Mouse (Mus musculus) MEL (cell line): ENCODE measurements around the gene Hnrnpk. TPM values are rescaled to one million over a fixed set of nuclear protein-coding genes. Genes with fewer than 3 reads are reported as not detected.
A peak's percentile ranks its signal among the peaks of the same experiment; 100 is the strongest.

Source experiments
- DNase-seq: peaks from one replicate; pipeline ENCODE4 v3.0.0; 2011; ENCODE audit warnings: low read depth, low spot score
- H3K27ac ChIP-seq: 2 replicates; pipeline ENCODE4 v1.5.1; 2012; ENCODE audit warnings: low read depth, mild to moderate bottlenecking, control low read depth, low read length, moderate library complexity; ENCODE audit not compliant: control insufficient read depth
- H3K27me3 ChIP-seq, 2 experiments: fragments of 150-350 bp in 1 of 2; sonication (generic) in 1 of 2; 2 replicates each; pipeline ENCODE4 v1.6.1; 2012; ENCODE audit warnings: low read length in 2 of 2, mild to moderate bottlenecking in 2 of 2, improper control_type of control experiment in 1 of 2, moderate library complexity in 1 of 2; ENCODE audit not compliant: insufficient read depth in 2 of 2, control insufficient read depth in 1 of 2
- H3K36me3 ChIP-seq, 2 experiments: 2 replicates each; pipeline ENCODE4 v1.6.1; 2012 to 2014; ENCODE audit warnings: low read length in 2 of 2, improper control_type of control experiment in 1 of 2, inconsistent platforms in 1 of 2, mild to moderate bottlenecking in 1 of 2; ENCODE audit not compliant: insufficient read depth in 2 of 2, control insufficient read depth in 1 of 2
- H3K4me1 ChIP-seq, 2 experiments: fragments of 150-350 bp in 1 of 2; sonication (generic) in 1 of 2; 2 replicates each; pipeline ENCODE4 v1.6.1; 2012; ENCODE audit warnings: low read length in 2 of 2, improper control_type of control experiment in 1 of 2, mild to moderate bottlenecking in 1 of 2; ENCODE audit not compliant: insufficient read depth in 2 of 2, control insufficient read depth in 1 of 2
- H3K4me3 ChIP-seq, 2 experiments: fragments of 150-350 bp in 1 of 2; sonication (generic) in 1 of 2; 2 replicates each; pipeline ENCODE4 v1.5.1; 2012; ENCODE audit warnings: low read depth in 2 of 2, low read length in 2 of 2, mild to moderate bottlenecking in 2 of 2, moderate library complexity in 2 of 2, control low read depth in 1 of 2, improper control_type of control experiment in 1 of 2; ENCODE audit not compliant: control insufficient read depth in 1 of 2, insufficient read depth in 1 of 2
- H3K79me2 ChIP-seq: 2 replicates; pipeline ENCODE4 v1.6.1; 2012; ENCODE audit warnings: mild to moderate bottlenecking, low read length, moderate library complexity; ENCODE audit not compliant: control insufficient read depth, poor library complexity, insufficient read depth
- H3K9ac ChIP-seq: 2 replicates; pipeline ENCODE4 v1.6.1; 2012; ENCODE audit warnings: low read depth, mild to moderate bottlenecking, control low read depth, low read length, moderate library complexity; ENCODE audit not compliant: control insufficient read depth, poor library complexity, severe bottlenecking
- H3K9me3 ChIP-seq: fragments of 150-350 bp; sonication (generic); replicated peaks from 2 replicates; pipeline ENCODE4 v1.6.1; 2012; ENCODE audit warnings: mild to moderate bottlenecking, low read length, improper control_type of control experiment, moderate library complexity; ENCODE audit not compliant: insufficient read depth
- CHD1 ChIP-seq: IDR thresholded peaks from 2 replicates; pipeline ENCODE4 v1.6.1; 2012; ENCODE audit warnings: low read depth, mild to moderate bottlenecking, inconsistent platforms, low read length, improper control_type of control experiment
- CHD2 ChIP-seq: IDR thresholded peaks from 2 replicates; pipeline ENCODE4 v1.6.1; 2011; ENCODE audit warnings: low read length, improper control_type of control experiment
- CTCF ChIP-seq, 3 experiments: IDR thresholded peaks in 2 of 3; conservative IDR thresholded peaks in 1 of 3; 2 replicates each; pipeline ENCODE4 v1.5.1; 2011 to 2012; ENCODE audit warnings: low read length in 3 of 3, low read depth in 2 of 3, mild to moderate bottlenecking in 2 of 3, improper control_type of control experiment in 1 of 3, inconsistent platforms in 1 of 3, mixed read lengths in 1 of 3, moderate library complexity in 1 of 3; ENCODE audit not compliant: control insufficient read depth in 1 of 3, insufficient read depth in 1 of 3, poor library complexity in 1 of 3, severe bottlenecking in 1 of 3
- E2F4 ChIP-seq: IDR thresholded peaks from 2 replicates; pipeline ENCODE4 v1.6.1; 2011; ENCODE audit warnings: low read depth, low read length, improper control_type of control experiment, borderline replicate concordance
- ELF1 ChIP-seq: IDR thresholded peaks from 2 replicates; pipeline ENCODE4 v1.6.1; 2014; ENCODE audit warnings: low read depth, mild to moderate bottlenecking, inconsistent platforms, low read length, improper control_type of control experiment, moderate library complexity
- EP300 ChIP-seq, 2 experiments: IDR thresholded peaks; 2 replicates each; pipeline ENCODE4 v1.6.1; 2011; ENCODE audit warnings: improper control_type of control experiment in 2 of 2, low read length in 2 of 2, low read depth in 1 of 2, mild to moderate bottlenecking in 1 of 2
- ETS1 ChIP-seq: IDR thresholded peaks from 2 replicates; pipeline ENCODE4 v1.6.1; 2012; ENCODE audit warnings: low read depth, mild to moderate bottlenecking, inconsistent platforms, low read length, improper control_type of control experiment, moderate library complexity
- GABPA ChIP-seq: IDR thresholded peaks from 2 replicates; pipeline ENCODE4 v1.6.1; 2012; ENCODE audit warnings: low read depth, mild to moderate bottlenecking, inconsistent platforms, low read length, improper control_type of control experiment, moderate library complexity
- GATA1 ChIP-seq: IDR thresholded peaks from 2 replicates; pipeline ENCODE4 v1.6.1; 2011; ENCODE audit warnings: low read depth, low read length, improper control_type of control experiment
- HCFC1 ChIP-seq: IDR thresholded peaks from 2 replicates; pipeline ENCODE4 v1.6.1; 2012; ENCODE audit warnings: low read depth, mild to moderate bottlenecking, inconsistent platforms, low read length, improper control_type of control experiment, moderate library complexity
- JUND ChIP-seq: IDR thresholded peaks from 2 replicates; pipeline ENCODE4 v1.6.1; 2011; ENCODE audit warnings: low read depth, mild to moderate bottlenecking, improper control_type of control experiment, low read length
- KAT2A ChIP-seq: conservative IDR thresholded peaks from 2 replicates; pipeline ENCODE4 v1.6.1; 2012; ENCODE audit warnings: low read depth, low read length, improper control_type of control experiment, inconsistent platforms
- MAFK ChIP-seq: IDR thresholded peaks from 2 replicates; pipeline ENCODE4 v1.6.1; 2011; ENCODE audit warnings: low read depth, mild to moderate bottlenecking, low read length, improper control_type of control experiment, borderline replicate concordance
- MAX ChIP-seq: IDR thresholded peaks from 2 replicates; pipeline ENCODE4 v1.6.1; 2011; ENCODE audit warnings: low read length, improper control_type of control experiment
- MAZ ChIP-seq: IDR thresholded peaks from 2 replicates; pipeline ENCODE4 v1.6.1; 2012; ENCODE audit warnings: low read depth, mild to moderate bottlenecking, inconsistent platforms, low read length, improper control_type of control experiment
- MEF2A ChIP-seq: IDR thresholded peaks from 2 replicates; pipeline ENCODE4 v1.6.1; 2014; ENCODE audit warnings: low read depth, mild to moderate bottlenecking, inconsistent platforms, low read length, improper control_type of control experiment; ENCODE audit not compliant: poor library complexity, insufficient replicate concordance, severe bottlenecking; ENCODE audit errors: extremely low read depth
- MXI1 ChIP-seq: IDR thresholded peaks from 2 replicates; pipeline ENCODE4 v1.6.1; 2011; ENCODE audit warnings: mild to moderate bottlenecking, low read depth, low read length, improper control_type of control experiment
- MYC ChIP-seq: IDR thresholded peaks from 2 replicates; pipeline ENCODE4 v1.6.1; 2011; ENCODE audit warnings: low read depth, mild to moderate bottlenecking, low read length, improper control_type of control experiment, moderate library complexity
- NELFE ChIP-seq: IDR thresholded peaks from 2 replicates; pipeline ENCODE4 v1.6.1; 2011; ENCODE audit warnings: low read depth, low read length, improper control_type of control experiment
- NRF1 ChIP-seq: IDR thresholded peaks from 2 replicates; pipeline ENCODE4 v1.6.1; 2014; ENCODE audit warnings: low read depth, mild to moderate bottlenecking, inconsistent platforms, low read length, improper control_type of control experiment, moderate library complexity; ENCODE audit not compliant: poor library complexity, insufficient read depth, severe bottlenecking
- POLR2AphosphoS2 ChIP-seq: IDR thresholded peaks from 2 replicates; pipeline ENCODE4 v1.6.1; 2011; ENCODE audit warnings: low read length, improper control_type of control experiment
- POLR2AphosphoS5 ChIP-seq: IDR thresholded peaks from 2 replicates; pipeline ENCODE4 v1.6.1; 2012; ENCODE audit warnings: low read depth, borderline replicate concordance, mild to moderate bottlenecking, inconsistent platforms, low read length, moderate library complexity, mixed read lengths
- RAD21 ChIP-seq: IDR thresholded peaks from 2 replicates; pipeline ENCODE4 v1.6.1; 2011; ENCODE audit warnings: mild to moderate bottlenecking, low read depth, low read length, improper control_type of control experiment
- RCOR1 ChIP-seq: IDR thresholded peaks from 2 replicates; pipeline ENCODE4 v1.6.1; 2012; ENCODE audit warnings: low read depth, mild to moderate bottlenecking, inconsistent platforms, low read length, improper control_type of control experiment
- SIN3A ChIP-seq: IDR thresholded peaks from 2 replicates; pipeline ENCODE4 v1.6.1; 2012; ENCODE audit warnings: low read length, improper control_type of control experiment, inconsistent platforms
- SMC3 ChIP-seq: IDR thresholded peaks from 2 replicates; pipeline ENCODE4 v1.6.1; 2011; ENCODE audit warnings: low read depth, low read length, improper control_type of control experiment
- TAL1 ChIP-seq: IDR thresholded peaks from 2 replicates; pipeline ENCODE4 v1.6.1; 2012; ENCODE audit warnings: mild to moderate bottlenecking, inconsistent platforms, low read length, moderate library complexity, mixed read lengths
- TBP ChIP-seq: IDR thresholded peaks from 2 replicates; pipeline ENCODE4 v1.8.0; 2011; ENCODE audit warnings: low read depth, low read length, improper control_type of control experiment
- TCF12 ChIP-seq: IDR thresholded peaks from 2 replicates; pipeline ENCODE4 v1.6.1; 2014; ENCODE audit warnings: low read depth, mild to moderate bottlenecking, inconsistent platforms, low read length, improper control_type of control experiment, moderate library complexity
- UBTF ChIP-seq: IDR thresholded peaks from 2 replicates; pipeline ENCODE4 v1.6.1; 2012; ENCODE audit warnings: low read depth, mild to moderate bottlenecking, inconsistent platforms, low read length, improper control_type of control experiment, moderate library complexity, borderline replicate concordance; ENCODE audit not compliant: insufficient read depth
- USF1 ChIP-seq: IDR thresholded peaks from 2 replicates; pipeline ENCODE4 v1.6.1; 2014; ENCODE audit warnings: low read depth, mild to moderate bottlenecking, inconsistent platforms, low read length, improper control_type of control experiment, moderate library complexity
- USF2 ChIP-seq, 2 experiments: IDR thresholded peaks; 2 replicates each; pipeline ENCODE4 v1.6.1; 2011 to 2012; ENCODE audit warnings: improper control_type of control experiment in 2 of 2, low read length in 2 of 2, borderline replicate concordance in 1 of 2, inconsistent platforms in 1 of 2, low read depth in 1 of 2, mild to moderate bottlenecking in 1 of 2; ENCODE audit not compliant: insufficient read depth in 1 of 2
- ZC3H11A ChIP-seq: IDR thresholded peaks from 2 replicates; pipeline ENCODE4 v1.6.1; 2012; ENCODE audit warnings: low read depth, mild to moderate bottlenecking, inconsistent platforms, low read length, improper control_type of control experiment
- ZKSCAN1 ChIP-seq: IDR thresholded peaks from 2 replicates; pipeline ENCODE4 v1.6.1; 2012; ENCODE audit warnings: low read depth, mild to moderate bottlenecking, inconsistent platforms, low read length, improper control_type of control experiment, moderate library complexity
- ZNF384 ChIP-seq: IDR thresholded peaks from 2 replicates; pipeline ENCODE4 v1.6.1; 2012; ENCODE audit warnings: low read depth, mild to moderate bottlenecking, inconsistent platforms, low read length, improper control_type of control experiment
- polyA plus RNA-seq, 2 experiments: library from polyadenylated mRNA; stranded (reverse) in 1 of 2; unstranded in 1 of 2; fragments of >175 nt in 1 of 2; fragments of >200 nt in 1 of 2; gene quantifications; 2 replicates each; pipeline versions ENCODE4 v1.2.1 to v1.2.4; 2012; ENCODE audit warnings: low replicate concordance in 2 of 2, low read depth in 1 of 2; ENCODE audit not compliant: insufficient read length in 2 of 2, insufficient read depth in 1 of 2, missing spikeins in 1 of 2
- total RNA-seq: library from RNA; depleted of rRNA; stranded (reverse); fragments of 300-350 nt; gene quantifications from 2 replicates; pipeline ENCODE4 v1.2.3, GENCODE M21; 2012

Hnrnpk gene
- total and polyA plus RNA-seq, 3 experiments = 542 to 1,739 (median 1,502) TPM

DNA sequence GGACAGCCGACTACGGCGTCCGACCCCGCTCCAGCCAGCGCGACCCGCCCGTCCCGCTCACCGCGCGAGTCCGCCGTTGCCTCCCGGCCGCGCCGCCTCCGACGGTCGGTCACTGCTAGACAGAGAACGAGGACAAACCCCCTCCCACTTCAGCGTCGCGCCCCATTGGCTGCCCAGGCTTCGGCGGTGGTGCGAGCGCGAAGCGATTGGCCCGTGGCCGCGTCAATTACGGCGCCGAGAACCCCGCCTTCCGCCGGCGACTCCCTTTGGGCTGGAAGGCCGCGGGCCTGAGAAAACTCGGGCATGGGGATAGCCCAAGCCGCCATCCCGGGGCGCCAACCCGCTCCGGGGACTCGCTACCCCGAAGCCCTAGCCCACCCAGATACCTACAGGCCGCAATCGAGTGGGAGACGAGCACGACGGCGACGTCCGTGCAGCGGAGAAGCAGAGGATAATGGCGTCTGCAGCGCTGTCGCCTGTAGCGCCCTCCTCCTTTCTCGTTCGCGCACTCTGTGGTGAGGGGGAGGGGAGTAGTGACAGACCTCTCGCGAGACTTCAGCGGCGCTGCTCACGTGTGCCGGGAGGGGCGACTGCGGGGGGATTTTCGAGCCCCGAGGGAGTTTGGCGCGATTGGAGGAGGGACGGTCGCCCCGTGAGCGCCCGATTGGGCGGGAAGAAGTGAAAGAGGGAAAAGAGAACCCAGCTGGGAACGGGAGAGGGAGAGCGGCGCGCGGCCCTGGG is 970 bp downstream of the Hnrnpk start, which contains the start of gene Rmi1:
Gene Rmi1 (plus strand): TSS at position 246 of the 741 bp plus-strand sequence.
- H3K27ac ChIP-seq = peak within 1 kb of the TSS; percentile 96
- H3K79me2 ChIP-seq = peaks cover 60% of the 10 kb centered on the region
- H3K9me3 ChIP-seq = no peaks in the 10 kb centered on the region
- H3K36me3 ChIP-seq = peaks cover 31 to 41% of the 10 kb centered on the region in 2 experiments
- H3K4me3 ChIP-seq = peak within 1 kb of the TSS; percentile 89 to 92
- no peaks in the 10 kb centered on the region for H3K27me3 ChIP-seq
- H3K9ac ChIP-seq = peak within 1 kb of the TSS; percentile 100
- DNase-seq = peak; percentile 98
- H3K4me1 ChIP-seq = peaks cover 6 to 17% of the 10 kb centered on the region in 2 experiments
- TF ChIP-seq ZNF384 (no peak), JUND (no peak), RCOR1 (no peak), MAZ (peak; percentile 92), MXI1 (peak; percentile 81), GABPA (no peak), HCFC1 (peak; percentile 86), E2F4 (peak; percentile 76; the same call in 1 of the 2 replicates), GATA1 (no peak), SMC3 (no peak), POLR2AphosphoS2 (peak; percentile 96), ZKSCAN1 (no peak), CHD1 (no peak), CTCF (IDR thresholded peaks at IDR 0.05 in 2 of 3, conservative IDR thresholded peaks at IDR 0.05 in 1 of 3; ENCODE audit: control insufficient read depth in 1 of 3, insufficient read depth in 1 of 3, low read depth in 2 of 3, low read length in 3 of 3, poor library complexity in 1 of 3, severe bottlenecking in 1 of 3) (no peak), MAFK (no peak), ELF1 (no peak), MEF2A (no peak), ZC3H11A (no peak), POLR2AphosphoS5 (0 out of 2 replicates have a peak, but pooled peaks have one; percentile 31), CHD2 (peak; percentile 96), USF1 (peak; percentile 94), ETS1 (0 out of 2 replicates have a peak, but pooled peaks have one; percentile 27), TCF12 (peak; percentile 37), RAD21 (no peak), SIN3A (peak; percentile 76), UBTF (no peak), USF2 (IDR thresholded peaks at IDR 0.05; ENCODE audit: borderline replicate concordance in 1 of 2, insufficient read depth in 1 of 2, low read depth in 1 of 2, low read length in 2 of 2) (0 out of 4 replicates have a peak, but pooled peaks of 1 of the 2 experiments have one; percentile 48), NRF1 (no peak), TBP (peak; percentile 87), KAT2A (no peak; the same call in 1 of the 2 replicates), MYC (0 out of 2 replicates have a peak, but pooled peaks have one; percentile 42), MAX (peak; percentile 89), NELFE (peak; percentile 94), TAL1 (no peak), EP300 (IDR thresholded peaks at IDR 0.05; ENCODE audit: low read depth in 1 of 2, low read length in 2 of 2) (no peak; a peak in 2 of 4 replicates)
